In the genomic region with DNA sequence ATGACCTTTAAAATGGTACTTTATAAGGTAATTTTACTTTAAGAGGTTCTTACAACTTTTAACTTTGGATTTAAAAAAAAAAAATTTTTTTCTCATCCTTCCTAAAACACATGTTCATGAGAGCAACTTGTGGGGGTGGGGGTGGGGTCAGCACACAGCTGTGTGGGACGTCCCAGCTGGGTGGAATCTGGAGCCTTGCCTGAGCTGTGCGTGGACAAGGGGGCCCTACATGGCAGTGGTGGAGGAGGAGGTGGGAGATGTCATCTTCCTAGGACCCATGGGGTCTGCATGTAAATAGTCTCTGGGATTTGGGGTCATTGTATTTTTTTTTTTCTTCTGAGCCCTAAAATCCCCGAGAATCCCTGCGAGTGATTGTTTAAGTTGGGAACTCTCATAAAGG, we compare ENCODE assay signal across 16 mouse cellular contexts.
"Had no signal": no experiment of that assay in that cellular context is flagged by ENCODE, and none has a peak within 500 bp of the region (broad histone marks: within the 10 kb centered on the region; RNA-seq: fewer than 3 reads in every experiment).

No protein-coding gene starts in this region.

- ATAC-seq: lung, postnatal 0 days; midbrain, embryonic 15.5 days had no signal

- H3K4me1 ChIP-seq: midbrain, embryonic 10.5 days; midbrain, embryonic 15.5 days; stomach, embryonic 15.5 days had no signal

- H3K27ac ChIP-seq: midbrain, embryonic 10.5 days; midbrain, embryonic 15.5 days; neural tube, embryonic 13.5 days; stomach, embryonic 15.5 days had no signal

- H3K9me3 ChIP-seq: liver, embryonic 13.5 days; midbrain, embryonic 10.5 days; midbrain, embryonic 15.5 days; neural tube, embryonic 13.5 days; stomach, embryonic 15.5 days had no signal

- H3K4me2 ChIP-seq: liver, embryonic 13.5 days; midbrain, embryonic 15.5 days; neural tube, embryonic 13.5 days; stomach, embryonic 15.5 days had no signal

- H3K27me3 ChIP-seq: liver, embryonic 13.5 days; midbrain, embryonic 15.5 days; neural tube, embryonic 13.5 days; stomach, embryonic 15.5 days had no signal

- DNase-seq: kidney, adult 11 months; kidney, adult 9 months; kidney, postnatal 14 days; left cerebral cortex, postnatal 4 days; liver, embryonic 13.5 days; lung, adult 18-20 months; lung, postnatal 4 days; retina, postnatal 1 day; right cerebral cortex, postnatal 4 days; spleen, adult 18-20 months; thymus, postnatal 4 days had no signal

- H3K9ac ChIP-seq: liver, embryonic 13.5 days; midbrain, embryonic 15.5 days; neural tube, embryonic 13.5 days; stomach, embryonic 15.5 days had no signal

- H3K4me3 ChIP-seq: liver, embryonic 13.5 days; midbrain, embryonic 10.5 days; midbrain, embryonic 15.5 days; neural tube, embryonic 13.5 days; stomach, embryonic 15.5 days had no signal
